Mouse (Mus musculus): ENCODE measurements around the gene Gm16503. TPM values are rescaled to one million over a fixed set of nuclear protein-coding genes. Genes with fewer than 3 reads are reported as not detected.
"Not testable (repeated sequence)": the region's sequence is repeated elsewhere in the genome, so short reads cannot be mapped to it uniquely, and the experiment has no call there.

Gene Gm16503
- polyA plus RNA-seq, 1 experiment from 2014 or later, result 0.34 TPM

DNA sequence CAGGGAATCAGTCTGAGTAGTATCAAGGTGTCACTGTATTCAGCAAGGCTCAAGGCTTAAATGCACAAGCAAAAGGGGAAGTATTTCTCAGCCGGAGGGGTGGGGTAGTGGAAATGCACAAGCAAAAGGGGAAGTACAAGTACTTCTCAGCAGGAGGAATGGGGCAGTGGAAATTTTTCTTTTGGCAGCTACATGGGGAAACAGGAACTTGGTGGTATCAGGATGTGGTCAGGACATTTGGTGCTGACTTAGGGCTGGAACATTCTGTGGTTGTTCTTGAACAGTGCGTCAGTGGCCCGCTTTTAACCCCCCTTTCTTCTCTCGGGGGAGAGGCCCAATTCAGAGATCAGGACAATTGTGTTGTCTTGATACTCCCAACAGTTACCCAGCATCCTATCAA is 39.4 kb downstream of the Gm16503 start:
- H3K9ac ChIP-seq (ENCODE audit: low read depth, low read length); H3K4me2 ChIP-seq (replicated peaks; ENCODE audit: low read depth, low read length); DNase-seq (ENCODE audit: low spot score); H3K36me3 ChIP-seq (ENCODE audit: control insufficient read depth, insufficient read depth, low read length); ATAC-seq (ENCODE audit: low FRiP score); H3K4me1 ChIP-seq (replicated peaks; ENCODE audit: control insufficient read depth, insufficient read depth, low read length); H3K27me3 ChIP-seq (ENCODE audit: control insufficient read depth, insufficient read depth, low read length); H3K27ac ChIP-seq (ENCODE audit: low read depth, low read length); H3K4me3 ChIP-seq (ENCODE audit: low read depth, low read length); H3K9me3 ChIP-seq (ENCODE audit: control insufficient read depth, low read length): not testable (repeated sequence)
- 92% methylated on average over 4 of the region's 4 CpGs for WGBS

DNA sequence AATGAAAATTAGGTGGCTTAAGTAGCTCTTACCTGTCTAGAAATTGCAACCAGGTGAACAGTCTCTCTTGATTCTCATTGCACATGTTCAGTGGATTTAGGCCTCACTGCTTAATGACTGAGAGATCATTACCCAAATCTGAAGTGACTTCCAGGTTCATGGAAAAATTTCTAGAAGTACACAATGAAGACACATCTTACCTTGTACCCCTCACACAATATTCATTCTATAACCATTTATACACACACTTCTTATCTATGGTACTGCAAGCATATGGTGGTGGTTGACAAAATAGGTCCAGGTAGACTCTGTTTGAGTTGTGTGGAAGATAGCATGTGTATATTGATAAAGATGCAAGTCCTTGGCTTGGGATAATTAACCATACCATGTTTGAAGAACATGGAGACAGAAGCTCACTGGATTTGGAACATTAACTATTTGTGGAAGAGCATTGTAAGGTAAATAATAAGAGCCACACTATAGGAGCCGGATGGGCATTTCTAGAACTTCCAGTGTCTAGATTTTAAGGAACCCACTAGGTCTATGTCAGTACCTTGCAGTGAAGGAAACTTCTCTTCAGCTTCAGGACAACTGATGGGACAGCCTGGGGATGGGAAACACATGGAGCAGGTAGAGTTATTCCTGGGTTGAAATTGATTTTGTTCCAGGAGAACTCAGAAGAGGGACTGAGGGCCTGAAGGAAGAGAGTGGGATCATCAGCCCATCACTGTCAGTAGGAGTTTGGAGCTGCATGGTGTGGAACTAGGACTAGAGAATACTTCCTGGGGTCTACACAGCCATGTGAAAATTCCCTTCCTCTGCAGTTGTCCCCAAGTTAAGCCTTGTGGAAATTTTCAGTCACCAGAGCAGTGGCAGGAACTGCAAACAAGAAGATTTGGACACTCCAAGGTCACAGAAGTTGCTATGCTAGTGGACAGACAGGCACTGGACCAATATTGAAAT is 46.8 kb downstream of the Gm16503 start:
- WGBS, result 61% methylated on average over 1 of the region's 1 CpGs
- no peak overlapping the region for H3K4me3 ChIP-seq (ENCODE audit: low read depth, low read length)
- ATAC-seq (ENCODE audit: low FRiP score), result peak; percentile 57; the same call in 1 of the 2 replicates
- H3K4me2 ChIP-seq (replicated peaks; ENCODE audit: low read depth, low read length), result no peak overlapping the region
- no peak overlapping the region for H3K9ac ChIP-seq (ENCODE audit: low read depth, low read length)
- H3K36me3 ChIP-seq (ENCODE audit: control insufficient read depth, insufficient read depth, low read length), result no peaks in the 10 kb centered on the region
- no peaks in the 10 kb centered on the region for H3K27me3 ChIP-seq (ENCODE audit: control insufficient read depth, insufficient read depth, low read length)
- H3K27ac ChIP-seq (ENCODE audit: low read depth, low read length), result no peak overlapping the region
- H3K9me3 ChIP-seq (ENCODE audit: control insufficient read depth, low read length), result peaks cover 3% of the 10 kb centered on the region
- H3K4me1 ChIP-seq (replicated peaks; ENCODE audit: control insufficient read depth, insufficient read depth, low read length), result no peaks in the 10 kb centered on the region
- DNase-seq (ENCODE audit: low spot score), result no peak

Other genes starting within 250 kb of the Gm16503 start
- not detected in 2 replicates for gene Zfp988, start 234.5 kb upstream of the Gm16503 start, polyA plus RNA-seq (2014; fragmentation: Nextera tagmentation; extraction: Ambion mirVana)
- 0.22 TPM in 1 of 2 replicates, not detected in the other for gene Zfp978, start 178.9 kb upstream of the Gm16503 start, polyA plus RNA-seq (2014; fragmentation: Nextera tagmentation; extraction: Ambion mirVana)
- 6.5 and 8.1 TPM in 2 replicates for gene Zfp982, start 47.8 kb upstream of the Gm16503 start, polyA plus RNA-seq (2014; fragmentation: Nextera tagmentation; extraction: Ambion mirVana)
- 0.17 TPM in 1 of 2 replicates, not detected in the other for gene Zfp985, start 13.1 kb downstream of the Gm16503 start, polyA plus RNA-seq (2014; fragmentation: Nextera tagmentation; extraction: Ambion mirVana)
- gene Zfp979, start 102.3 kb downstream of the Gm16503 start, polyA plus RNA-seq (2014; fragmentation: Nextera tagmentation; extraction: Ambion mirVana), result 3.2 TPM in 2 replicates
- not detected in 2 replicates for gene Zfp534, start 162.3 kb downstream of the Gm16503 start, polyA plus RNA-seq (2014; fragmentation: Nextera tagmentation; extraction: Ambion mirVana)